Mouse (Mus musculus) mouse trophoblast stem cell (cell line): ENCODE measurements around the gene Hal.

Experiments
- in situ Hi-C, 2 experiments: fragments of 300-500 bp; cut with MseI, MboI; formaldehyde crosslinking; loops; 2 replicates in 1 of 2; 3 replicates in 1 of 2; pipeline ENCODE4 v1.15.1; 2025

Gene Hal

DNA sequence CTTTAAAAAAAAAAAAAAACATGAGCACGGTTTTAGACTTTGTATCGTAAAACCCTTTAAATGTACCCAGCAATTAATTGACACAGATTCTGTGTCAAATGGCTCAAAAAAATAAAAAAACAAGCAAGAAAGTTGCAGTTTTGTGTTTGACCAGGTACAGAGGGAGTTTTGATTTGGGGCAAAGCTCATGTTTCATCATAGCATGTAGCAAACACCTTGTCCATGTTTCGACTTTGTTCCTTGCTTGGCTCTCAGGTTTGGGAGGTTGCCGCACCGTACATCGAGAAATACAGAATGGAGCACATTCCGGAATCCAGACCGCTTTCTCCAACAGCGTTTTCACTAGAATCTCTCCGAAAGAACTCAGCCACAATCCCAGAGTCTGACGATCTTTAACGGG is 27.4 kb downstream of the Hal start:
- in situ Hi-C loops, result no loop called here

DNA sequence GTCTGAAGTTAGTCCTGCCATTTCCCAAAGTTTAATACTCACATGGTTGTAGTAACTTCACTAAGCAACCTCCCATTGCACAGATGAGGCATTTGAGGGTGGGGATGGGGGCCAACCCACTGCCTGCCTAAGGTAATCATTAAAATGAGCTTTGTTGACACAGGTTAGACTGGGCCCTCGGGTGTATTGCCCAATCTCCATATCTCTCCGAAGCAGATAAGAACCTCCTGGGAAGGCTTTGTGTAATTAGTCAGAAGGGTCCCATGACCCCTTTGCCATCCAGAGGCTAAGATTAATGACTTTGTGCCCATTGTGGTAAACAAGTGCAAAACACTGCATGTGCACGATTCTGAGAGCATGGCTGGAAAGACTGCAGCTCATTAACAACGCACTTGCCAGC is 29.2 kb downstream of the Hal start:
- in situ Hi-C loops, result no loop called here

DNA sequence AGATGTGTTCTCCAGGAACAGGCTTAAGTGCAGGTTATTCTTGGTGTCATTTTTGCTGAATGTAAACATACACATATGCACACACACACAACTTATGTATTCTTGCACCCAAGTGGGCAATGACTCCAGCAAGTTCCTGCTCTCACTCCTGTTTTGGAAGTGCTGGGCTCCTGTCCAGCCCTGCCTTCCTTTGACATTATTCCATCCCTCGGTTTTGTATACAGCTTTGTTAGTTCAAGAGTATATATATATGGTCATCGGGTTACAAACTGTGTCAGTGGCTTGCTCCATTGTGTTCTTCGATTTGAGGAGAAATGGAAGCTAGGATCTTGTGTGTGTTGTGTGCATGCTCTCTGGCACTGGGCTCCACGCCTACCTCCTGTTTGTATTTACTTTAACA is 29.6 kb downstream of the Hal start:
- in situ Hi-C loops, result no loop called here

DNA sequence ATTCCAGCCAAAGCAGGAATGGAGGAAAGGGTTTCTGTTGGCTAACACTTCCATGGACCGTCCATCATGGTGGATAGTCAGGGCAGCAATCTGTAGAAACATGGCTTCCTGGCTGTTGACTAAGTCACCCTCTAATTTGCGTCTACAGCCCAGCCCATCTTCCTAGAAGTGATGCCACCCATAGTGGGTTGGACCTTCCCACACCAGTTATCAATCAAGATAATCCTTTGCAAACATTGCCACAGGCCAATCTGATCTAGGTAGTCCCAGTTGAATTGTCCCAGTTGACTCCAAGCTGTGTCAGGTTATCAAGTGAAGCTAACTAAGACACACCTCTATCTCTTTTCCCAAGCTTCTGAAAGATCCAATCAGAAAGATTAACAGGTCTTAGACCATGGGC is 30.1 kb downstream of the Hal start:
- in situ Hi-C loops, result no loop called here

DNA sequence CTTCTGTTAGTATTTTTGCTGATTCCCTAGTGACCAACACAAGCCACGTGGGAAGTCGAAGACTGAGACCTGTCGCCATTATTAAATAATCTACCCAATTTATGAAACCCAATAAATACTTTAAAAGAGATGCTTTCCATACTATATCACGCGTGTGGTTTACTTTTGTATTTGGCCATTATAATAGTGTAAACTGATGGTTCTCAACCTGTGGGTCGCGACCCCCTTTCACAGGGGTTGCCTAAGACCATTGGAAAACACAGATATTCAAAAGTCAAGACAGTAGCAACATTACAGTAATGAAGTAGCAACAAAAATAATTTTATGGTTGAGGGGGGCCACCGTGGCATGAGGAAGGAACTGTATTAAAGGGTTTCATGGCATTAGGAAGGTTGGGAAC is 30.6 kb downstream of the Hal start:
- in situ Hi-C loops, result no loop called here

DNA sequence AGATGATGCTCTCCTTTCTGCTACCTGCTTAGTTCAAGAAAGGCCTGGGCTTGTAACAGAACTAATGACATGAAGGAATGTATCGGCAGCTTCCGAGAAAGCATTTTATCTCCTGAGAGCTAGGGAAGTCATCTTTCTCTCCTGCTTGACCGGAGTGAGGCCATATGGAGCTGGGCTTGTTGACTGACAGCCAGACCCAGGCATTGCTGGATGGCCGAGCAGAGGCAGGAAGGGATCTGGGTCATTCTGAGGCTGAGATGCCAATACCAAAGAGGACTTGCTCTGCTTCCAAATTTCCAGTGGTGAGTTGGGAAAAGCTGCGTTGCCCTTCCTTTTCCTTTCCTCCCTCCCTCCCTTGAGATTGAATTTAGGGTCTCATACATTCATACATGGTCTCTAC is 31.2 kb downstream of the Hal start:
- in situ Hi-C loops, result no loop called here

DNA sequence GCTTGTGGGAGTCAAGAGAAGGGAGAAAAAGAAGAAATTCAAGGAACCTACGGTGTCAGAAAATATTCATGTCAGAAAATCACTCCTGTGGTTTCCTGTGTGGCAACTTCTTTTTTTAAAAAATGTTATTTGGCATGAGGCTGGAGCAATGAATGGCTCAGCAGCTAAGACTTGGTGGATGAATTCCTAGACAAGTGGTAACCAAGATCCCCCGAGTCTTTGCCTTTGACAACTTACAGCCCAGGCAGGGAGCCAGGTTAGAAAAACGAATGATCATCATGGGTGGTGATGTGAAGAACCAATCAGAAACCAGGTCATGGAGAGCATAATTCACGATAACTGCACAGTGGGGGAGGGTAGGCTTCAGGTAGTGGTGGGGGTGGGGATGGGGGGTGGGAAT is 32.4 kb downstream of the Hal start:
- in situ Hi-C loops, result no loop called here

DNA sequence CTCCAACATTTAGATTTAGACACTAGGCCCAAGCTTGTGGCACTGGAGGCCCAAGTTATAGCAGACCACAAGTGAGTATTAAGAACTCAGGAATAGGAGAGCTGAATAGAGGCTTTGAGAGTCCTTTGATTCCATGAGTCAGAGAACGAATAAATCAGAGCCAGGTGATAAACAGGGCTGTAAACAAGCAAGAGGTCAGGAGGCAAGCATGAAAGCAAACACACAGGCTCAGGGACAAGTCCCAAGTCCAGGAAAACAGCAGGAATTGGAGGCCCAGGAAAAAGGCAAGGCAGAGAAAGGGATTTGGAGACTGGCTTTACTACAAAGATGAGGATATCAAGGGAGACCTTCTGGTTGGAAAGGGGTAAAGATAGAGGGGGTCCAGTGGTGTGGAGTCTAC is 36.8 kb downstream of the Hal start:
- in situ Hi-C loops, result no loop called here

DNA sequence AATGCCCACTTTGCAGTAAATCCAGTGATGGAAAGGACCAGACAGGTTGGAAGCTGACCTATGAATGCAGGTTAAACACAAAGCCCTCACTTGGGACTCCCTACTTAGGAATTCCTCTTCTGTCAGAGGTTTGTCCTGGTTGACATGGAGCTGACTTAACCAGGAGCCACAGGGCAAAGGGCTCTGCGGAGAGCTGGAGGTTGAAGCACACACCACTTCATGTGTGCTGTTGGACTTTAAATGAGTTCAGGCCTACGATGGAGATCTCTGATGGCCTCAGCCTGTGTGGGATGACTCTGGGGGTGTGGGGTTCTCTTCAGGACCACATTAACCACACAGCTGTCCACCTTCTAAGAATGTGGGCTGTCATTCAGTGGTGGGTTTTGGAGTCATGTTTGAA is 49.7 kb downstream of the Hal start:
- in situ Hi-C loops, result no loop called here

GRCm38 (mm10) chr10:93538818-93539217 is 50.2 kb downstream of the Hal start:
- in situ Hi-C loops, result no loop called here

DNA sequence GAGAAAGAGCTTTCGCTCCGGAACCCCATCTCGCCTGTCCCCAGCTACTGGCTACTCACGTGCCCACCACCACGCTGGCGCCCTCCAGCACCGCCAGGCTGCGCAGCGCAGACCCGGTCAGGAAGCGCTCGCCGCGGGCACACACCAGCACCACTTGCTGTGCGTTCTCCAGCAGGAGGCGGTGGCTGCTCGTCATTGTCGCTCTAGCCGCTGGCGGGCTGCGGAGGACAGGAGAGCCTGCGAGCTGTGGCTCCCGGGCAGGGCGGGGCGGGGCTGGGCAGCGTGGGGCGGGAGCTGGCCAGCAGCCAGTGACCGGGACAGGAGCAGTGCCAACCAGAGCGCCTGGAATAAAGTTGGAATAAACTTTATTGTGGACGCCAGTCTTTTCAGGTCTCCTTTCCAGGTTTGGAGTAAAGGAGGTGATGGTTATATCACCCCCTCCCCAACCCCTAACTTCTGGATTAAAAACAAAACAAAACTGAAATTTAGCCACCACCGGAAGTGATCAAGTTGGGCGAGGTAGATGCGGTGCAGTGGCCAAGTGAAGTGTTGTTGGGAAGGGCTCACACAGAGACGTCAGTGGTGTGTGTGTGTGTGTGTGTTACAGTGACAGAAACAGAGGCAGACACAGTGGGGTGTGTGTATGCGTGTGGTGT is 51.3 kb downstream of the Hal start, which contains the start of gene Amdhd1:
Gene Amdhd1, minus strand, starts transcription at position 259 of the 656 bp plus-strand sequence.
- in situ Hi-C loops, result no loop called here

GRCm38 (mm10) chr10:93540431-93541210 is 52.1 kb downstream of the Hal start, which contains the start of gene Ccdc38:
Ccdc38 (plus strand) TSS chr10:93540632.
- in situ Hi-C loops, result no loop called here

DNA sequence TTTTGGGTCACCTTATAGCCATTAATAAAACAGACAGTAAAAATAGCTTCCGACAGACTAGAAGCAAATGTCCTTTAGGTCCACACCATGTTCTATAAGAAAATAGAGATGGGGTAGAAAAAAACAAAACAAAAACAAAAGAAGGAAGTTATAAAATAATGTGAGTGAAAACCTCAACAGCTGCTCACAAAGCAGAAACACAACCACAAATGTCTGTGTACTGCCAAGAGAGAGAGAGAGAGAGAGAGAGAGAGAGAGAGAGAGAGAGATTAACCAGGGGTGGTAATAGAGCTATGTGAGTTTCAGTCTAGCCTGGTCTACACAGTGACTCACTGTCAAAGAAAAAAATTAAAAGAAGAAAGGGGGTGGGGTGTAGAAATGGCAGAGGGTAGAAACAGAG is 53.0 kb downstream of the Hal start:
- in situ Hi-C loops, result no loop called here

- in situ Hi-C loops, result no loop called here
Observed at GRCm38 (mm10) chr10:93542356-93542755, 53.8 kb downstream of the Hal start.

GRCm38 (mm10) chr10:93543176-93543575 is 54.6 kb downstream of the Hal start:
- in situ Hi-C loops, result no loop called here

DNA sequence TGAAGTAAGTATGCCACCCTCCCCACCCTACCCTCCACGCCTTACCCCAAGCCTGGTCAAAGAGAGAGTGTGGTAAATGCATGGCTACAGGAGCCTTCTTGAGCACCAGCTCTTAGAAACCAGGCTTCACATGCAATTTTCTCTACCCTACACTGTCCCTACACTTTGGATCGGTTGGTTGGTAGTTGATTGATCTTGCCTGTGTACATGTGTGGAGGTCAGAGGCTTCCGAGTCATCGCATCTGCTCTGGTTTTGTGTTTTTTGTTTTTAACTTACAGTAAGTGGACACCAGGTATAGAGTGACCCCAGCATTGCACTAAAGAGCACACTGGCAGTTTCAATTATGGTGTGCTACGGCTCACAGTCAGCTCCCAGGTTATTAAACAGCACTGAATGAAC is 55.6 kb downstream of the Hal start:
- in situ Hi-C loops, result no loop called here

DNA sequence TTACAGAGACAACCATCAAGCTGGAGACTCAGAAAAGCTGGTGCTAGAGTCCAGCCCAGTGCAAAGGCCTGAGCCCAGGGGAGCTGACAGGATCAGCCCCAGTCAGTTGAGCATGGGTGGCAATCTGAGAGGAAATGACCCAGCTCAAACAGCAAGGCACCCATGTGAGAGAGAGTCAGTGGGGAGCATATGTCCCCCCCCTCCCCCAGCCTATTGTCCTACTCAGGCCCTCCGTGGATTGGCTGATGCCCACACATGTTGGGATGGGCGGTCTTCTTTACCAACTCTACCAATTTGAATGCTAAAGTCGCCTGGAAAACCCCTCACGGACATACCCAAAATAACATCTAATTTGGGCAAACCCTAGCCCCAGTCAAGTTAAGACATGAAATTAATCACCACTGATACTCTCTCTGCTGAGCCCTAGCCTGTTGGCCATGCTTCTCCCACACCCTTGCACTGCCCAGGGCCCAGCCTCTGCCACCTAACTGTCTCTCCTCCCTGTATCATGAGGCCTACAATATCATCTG is 59.2 kb downstream of the Hal start:
- in situ Hi-C loops, result loop anchor here in 1 of 2 experiments (5.0 kb wide), 1 partner anchor 61 kb away; the partner anchor contains the start of gene Hal

DNA sequence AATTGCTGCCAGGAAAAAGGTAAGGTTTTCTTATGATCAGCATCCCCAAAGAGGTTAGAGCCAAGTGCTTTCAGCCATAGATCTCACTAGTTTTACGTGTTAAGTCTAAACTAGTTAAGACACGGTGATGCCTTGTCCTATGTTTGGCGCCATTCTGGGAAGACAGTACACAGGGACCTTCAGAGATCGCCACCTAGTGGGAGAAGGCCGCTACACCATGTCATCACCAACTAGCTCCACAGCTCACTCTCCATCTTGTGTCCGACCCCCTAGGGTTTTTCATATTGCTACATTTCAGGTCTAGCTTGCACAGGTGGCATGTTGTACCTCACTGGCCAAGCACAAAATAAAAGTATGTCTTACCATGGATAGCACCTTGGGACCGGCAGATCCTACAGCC is 60.4 kb downstream of the Hal start:
- in situ Hi-C loops, result loop anchor here in 1 of 2 experiments (5.0 kb wide), 1 partner anchor 62 kb away; the partner anchor contains the start of gene Hal

DNA sequence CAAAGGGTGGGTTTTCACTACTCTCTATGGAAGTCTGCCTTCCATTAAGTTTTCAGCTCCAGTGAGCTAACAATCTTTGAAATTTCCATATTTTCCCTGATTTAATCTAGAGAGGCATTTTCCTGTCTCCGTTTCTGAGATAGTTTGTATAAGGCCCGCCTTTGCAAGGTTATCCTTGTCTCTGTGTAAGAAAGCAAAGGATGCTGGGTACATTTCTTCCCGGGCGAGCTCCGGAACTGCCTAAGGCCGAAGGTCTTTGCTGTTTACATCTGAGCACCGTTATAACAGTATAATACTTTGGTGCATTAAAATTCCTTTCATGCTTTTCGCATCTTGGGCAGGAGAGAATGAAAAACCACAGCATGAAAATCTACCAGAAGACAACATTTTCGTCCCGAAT is 61.3 kb downstream of the Hal start:
- in situ Hi-C loops, result loop anchor here (5.0 to 25.0 kb wide), 2 partner anchors 63 to 488 kb away; partner anchors contain the start of gene Hal (in 1 of the 2)

GRCm38 (mm10) chr10:93552596-93552995 is 64.0 kb downstream of the Hal start:
- in situ Hi-C loops, result loop anchor here (25.0 kb wide), 1 partner anchor 490 kb away; no protein-coding TSS in a partner anchor

GRCm38 (mm10) chr10:93557971-93558370 is 69.4 kb downstream of the Hal start:
- in situ Hi-C loops, result loop anchor here (25.0 kb wide), 1 partner anchor 496 kb away; no protein-coding TSS in a partner anchor

DNA sequence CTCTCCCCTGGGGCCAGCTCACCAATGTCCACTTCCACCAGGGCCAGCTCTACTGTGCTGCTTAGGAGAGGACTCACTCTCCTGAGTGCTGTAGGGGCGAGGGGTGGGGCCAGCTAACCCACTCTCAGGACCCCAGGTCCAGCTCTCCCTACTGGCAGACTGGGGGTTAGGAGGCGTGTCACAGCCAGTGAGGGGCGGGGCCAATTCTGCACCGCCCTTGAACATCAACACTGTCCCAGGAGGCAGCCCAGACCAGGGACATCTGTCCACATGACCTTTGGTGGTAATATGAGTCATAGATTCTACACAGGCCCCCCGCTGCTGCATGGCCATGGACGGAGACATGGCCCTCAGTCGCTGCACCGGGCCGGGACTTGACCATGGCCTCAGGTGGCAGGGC is 71.2 kb downstream of the Hal start:
- in situ Hi-C loops, result loop anchor here (25.0 kb wide), 1 partner anchor 497 kb away; no protein-coding TSS in a partner anchor
